Mouse (Mus musculus) liver (tissue): Measurements from ENCODE around the gene Mrpl38.

Source experiments
- DNase-seq: peaks from one replicate; pipeline ENCODE4 v3.0.0-alpha.2; 2020; ENCODE audit warnings: mixed read lengths

Mrpl38 gene

GRCm38 (mm10) chr11:116089545-116089944 lies 49.1 kb downstream of the Mrpl38 start:
- DNase-seq: no peak

DNA sequence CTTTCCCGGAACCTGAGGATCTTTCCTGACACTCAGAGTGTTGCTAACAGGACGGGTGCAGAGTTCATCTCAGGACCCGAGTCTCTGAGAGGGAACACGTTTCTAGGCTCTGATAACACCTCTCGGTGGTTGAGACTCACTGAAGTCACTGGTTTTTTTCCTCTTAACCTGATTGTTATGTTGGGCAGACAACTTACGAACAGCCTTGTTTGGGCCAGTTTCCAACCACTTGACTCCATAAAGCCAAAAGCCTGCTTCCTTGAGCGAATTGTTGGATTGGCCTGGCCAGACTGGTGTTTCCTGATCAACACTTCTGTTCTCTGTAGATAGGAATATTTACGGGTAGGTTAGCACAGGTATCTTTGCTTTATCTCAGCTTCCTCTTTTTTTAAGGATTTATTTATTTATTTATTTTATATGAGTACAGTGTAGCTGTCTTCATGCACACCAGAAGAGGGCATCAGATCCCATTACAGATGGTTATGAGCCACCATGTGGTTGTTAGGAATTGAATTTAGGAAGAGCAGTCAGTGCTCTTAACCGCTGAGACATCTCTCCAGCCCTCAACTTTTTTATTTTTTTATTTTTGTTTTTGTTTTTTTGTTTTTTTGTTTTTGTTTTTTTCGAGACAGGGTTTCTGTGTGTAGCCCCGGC lies 49.8 kb downstream of the Mrpl38 start:
- no peak for DNase-seq

- no peak for DNase-seq
Measured at GRCm38 (mm10) chr11:116088188-116088587, 50.5 kb downstream of the Mrpl38 start.

- DNase-seq: peak; percentile 93
Measured at GRCm38 (mm10) chr11:116087194-116088130, 51.2 kb downstream of the Mrpl38 start.

- peak; percentile 97 for DNase-seq
Measured at GRCm38 (mm10) chr11:116086258-116087193, 52.1 kb downstream of the Mrpl38 start, which contains the start of gene Wbp2. Gene Wbp2 (minus strand): TSS chr11:116086995.

GRCm38 (mm10) chr11:116084166-116084565 lies 54.5 kb downstream of the Mrpl38 start:
- peak; percentile 75 for DNase-seq

DNA sequence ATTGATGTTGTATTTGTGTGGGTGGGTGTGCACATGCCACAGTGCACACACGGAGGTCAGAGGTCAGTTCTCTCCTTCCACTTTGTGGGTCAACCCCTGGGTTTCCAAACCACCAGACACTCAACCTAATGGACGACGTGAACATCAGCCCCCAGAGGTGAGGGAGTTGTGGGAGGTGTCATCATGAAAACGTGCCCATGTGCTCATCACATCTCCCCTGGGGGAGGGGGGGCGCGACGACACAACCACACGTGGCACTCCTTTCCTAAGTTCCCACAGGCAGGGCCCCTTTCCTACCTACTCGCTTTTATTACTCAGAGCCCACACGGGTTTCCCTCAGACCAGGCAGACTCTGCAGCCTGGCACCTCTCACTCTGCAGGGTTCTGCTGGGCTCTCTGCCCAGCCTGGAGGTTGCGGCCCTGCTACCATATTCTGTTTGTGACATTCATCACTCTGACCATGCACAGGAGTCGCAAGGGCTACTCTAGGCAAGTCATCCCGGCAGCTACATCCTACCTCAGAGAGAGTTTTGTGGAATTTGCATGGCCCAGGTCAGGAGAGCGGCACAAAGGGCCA lies 55.5 kb downstream of the Mrpl38 start:
- no peak for DNase-seq
